Mouse (Mus musculus): Measurements from ENCODE around the gene Hoxd11.
A peak's percentile ranks its signal among the peaks of the same experiment; 100 is the strongest.

Hoxd11 gene

DNA sequence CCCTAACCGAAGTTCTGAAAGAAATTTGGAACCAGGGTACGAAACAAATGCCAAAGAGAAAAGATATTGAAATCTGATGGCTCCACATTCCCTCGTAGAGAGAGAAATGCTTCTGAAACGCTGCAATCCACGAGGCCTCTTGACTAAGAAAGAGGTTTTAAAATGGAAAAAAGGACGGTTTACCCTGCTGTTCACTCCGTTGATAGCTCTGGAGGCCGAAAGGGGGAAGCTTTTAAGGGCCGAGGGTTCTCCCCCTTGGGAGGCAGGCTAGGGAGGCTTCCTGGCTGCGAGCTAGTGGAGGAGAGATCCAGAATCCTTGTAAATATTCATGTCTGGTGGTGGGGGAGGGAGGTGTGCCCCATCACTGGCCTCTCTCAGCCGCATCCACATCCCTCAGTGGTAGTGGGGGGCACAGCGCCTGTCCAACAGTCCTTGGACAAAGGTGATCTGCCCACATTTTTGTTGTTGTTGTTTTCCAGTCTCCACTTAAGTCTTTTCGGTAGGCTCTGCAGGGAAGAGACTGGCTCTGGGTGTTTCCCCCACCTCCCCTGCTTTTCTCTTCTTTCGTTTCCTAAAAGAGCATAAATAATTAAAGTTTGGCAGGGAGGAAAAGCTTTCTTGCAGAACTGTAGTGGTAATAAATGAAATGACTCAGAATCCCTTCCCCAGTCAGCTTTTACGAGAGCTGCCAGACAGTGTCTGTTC lies at the start of gene Hoxd11:
Gene Hoxd11, plus strand, starts transcription at position 667 of the 705 bp plus-strand sequence.
- DNase-seq, result no peak

DNA sequence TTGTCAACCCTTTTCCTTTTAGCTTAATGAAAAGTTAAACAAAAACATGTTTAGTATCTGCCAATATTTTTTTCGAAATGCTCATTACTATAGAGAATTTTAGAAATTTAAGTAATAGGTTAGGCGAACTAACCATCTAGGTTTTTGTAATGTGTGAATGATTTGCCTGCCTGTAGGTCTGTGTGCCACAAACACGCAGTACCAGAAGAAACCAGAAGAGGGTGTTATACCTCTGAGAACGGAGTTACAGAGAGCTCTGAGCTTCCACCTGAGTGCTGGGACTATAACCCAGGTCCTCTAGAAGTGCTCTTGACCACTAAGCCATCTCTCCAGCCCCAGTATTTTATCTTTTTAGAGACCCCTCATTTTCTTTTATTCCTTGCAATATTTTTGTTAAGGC lies 43.9 kb upstream of the Hoxd11 start:
- DNase-seq, result no peak

DNA sequence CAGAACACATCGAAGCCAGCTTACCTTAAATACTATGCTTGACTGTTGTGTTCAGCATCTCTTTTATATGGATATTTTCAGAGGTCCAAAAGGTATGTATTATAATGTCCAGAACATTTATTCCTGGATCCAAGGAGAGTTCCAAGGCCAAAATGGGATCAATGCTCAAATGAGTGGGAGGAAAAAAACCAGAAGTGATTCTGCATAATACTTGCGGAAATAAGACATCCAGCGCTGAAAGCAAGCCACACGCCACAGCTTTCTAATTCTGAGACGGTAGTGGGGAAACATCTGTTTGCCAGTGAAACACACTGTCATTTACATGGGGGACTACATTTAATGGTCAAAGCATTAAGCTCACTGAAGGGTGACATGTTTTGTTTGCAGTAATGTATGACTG lies 36.9 kb upstream of the Hoxd11 start:
- DNase-seq, result no peak

DNA sequence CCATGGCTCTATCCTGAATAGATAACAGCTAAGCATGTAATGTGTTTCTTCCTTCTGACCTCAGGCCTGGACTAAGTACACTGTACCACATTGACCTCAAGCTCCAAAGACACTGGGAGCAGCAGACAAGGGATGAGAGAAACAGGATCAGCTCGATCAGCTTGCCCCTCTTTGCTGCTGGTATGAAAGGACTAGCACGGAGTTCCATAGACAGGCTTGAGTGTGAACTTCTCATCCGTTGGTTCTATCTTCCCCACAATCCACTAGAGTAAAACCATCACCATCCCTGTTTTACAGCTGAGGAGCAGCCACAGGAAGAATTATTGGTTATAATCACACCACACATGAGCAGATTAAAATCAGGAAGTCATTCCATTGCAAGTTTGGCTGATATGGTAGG lies 33.7 kb upstream of the Hoxd11 start:
- DNase-seq, result no peak

DNA sequence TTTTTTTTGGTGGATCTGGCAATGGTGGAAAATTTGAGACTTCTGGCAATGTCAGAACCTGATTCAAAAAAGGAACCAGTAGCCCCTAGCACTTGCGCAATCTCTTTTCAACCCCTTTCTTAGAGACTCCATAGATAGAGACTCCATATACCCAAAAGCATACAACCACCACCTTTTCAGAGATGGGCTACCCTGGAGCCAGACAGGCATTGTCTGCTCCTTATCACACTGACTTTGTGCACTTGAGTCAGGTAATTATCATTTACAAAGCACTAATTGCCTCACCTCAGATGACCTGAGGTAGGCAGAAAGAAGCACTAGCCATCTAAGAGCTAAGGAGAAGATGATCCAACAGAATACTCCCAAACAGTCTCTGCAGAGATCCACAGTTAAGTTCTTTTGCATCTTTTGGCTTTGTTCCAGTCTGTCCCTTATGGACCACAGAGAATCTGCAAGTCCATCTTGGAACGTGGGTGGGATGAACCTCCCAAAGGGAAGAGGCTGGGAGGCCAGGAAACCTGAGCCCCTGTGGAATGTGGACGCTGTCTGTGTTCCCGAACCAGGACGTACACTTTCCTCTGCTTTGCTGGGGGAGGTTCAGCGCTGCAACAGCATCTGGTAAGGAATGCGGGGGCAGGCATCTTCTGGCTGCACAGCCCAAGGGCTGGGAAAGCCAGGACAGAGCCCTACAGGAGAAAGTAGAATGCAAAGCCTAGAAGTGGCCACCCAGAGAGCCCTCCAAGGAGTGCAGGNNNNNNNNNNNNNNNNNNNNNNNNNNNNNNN lies 32.1 kb upstream of the Hoxd11 start:
- DNase-seq, result no peak

- no peak for DNase-seq
Measured at GRCm38 (mm10) chr2:74652996-74653340, 26.4 kb upstream of the Hoxd11 start.

GRCm38 (mm10) chr2:74653781-74654535 lies 25.4 kb upstream of the Hoxd11 start:
- DNase-seq, result no peak

DNA sequence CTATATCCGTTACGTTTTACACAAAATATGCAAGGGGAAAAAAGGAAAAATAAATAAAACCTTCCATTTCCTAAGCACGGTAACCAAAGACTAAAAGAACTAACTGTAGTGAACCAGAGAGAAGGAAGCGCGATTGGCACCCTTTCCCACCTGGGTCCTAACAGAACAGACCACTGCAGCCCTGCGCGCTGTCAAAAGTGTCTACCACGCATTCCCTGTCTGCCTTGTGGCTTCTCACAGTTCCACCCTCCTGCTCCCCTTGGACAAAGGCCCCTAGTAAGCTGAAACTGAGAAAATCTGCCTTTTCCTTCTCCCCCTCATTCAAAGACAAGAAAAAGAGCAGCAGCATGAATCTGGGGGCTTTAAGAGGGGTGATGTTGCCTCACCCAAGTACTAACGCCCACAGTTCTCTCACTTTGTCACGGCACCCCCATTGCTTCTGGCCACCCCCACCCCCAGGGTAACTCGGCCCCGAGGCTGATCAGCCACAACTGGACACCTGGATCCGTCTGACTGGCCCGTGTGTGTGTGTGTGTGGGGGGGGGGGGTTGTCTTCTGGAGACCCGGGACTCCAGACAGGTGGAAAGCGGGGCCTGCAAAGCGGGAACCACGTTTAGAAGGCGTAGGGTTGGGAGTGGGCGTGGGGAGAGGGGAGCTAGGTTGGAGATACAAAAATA lies 24.5 kb upstream of the Hoxd11 start:
- DNase-seq, result no peak

DNA sequence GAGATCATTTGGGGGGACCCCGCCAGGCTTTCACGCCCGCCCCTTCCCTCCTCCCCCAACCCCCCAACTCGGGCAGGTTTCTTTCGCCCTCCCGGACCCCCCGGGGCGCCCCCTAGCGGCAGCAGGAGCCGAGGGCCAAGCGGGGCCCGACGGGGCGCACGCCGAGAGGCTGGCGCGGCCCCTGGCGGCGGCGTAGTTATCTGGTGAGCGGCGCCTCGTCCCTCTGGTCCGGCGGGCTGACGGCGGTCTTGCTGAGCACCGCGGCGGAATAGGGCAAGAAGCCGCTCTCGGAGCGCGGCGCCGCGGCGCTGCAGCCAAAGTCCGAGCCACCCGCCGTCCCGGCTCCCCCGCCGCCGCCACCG lies 24.0 kb upstream of the Hoxd11 start:
- DNase-seq, result no peak

DNA sequence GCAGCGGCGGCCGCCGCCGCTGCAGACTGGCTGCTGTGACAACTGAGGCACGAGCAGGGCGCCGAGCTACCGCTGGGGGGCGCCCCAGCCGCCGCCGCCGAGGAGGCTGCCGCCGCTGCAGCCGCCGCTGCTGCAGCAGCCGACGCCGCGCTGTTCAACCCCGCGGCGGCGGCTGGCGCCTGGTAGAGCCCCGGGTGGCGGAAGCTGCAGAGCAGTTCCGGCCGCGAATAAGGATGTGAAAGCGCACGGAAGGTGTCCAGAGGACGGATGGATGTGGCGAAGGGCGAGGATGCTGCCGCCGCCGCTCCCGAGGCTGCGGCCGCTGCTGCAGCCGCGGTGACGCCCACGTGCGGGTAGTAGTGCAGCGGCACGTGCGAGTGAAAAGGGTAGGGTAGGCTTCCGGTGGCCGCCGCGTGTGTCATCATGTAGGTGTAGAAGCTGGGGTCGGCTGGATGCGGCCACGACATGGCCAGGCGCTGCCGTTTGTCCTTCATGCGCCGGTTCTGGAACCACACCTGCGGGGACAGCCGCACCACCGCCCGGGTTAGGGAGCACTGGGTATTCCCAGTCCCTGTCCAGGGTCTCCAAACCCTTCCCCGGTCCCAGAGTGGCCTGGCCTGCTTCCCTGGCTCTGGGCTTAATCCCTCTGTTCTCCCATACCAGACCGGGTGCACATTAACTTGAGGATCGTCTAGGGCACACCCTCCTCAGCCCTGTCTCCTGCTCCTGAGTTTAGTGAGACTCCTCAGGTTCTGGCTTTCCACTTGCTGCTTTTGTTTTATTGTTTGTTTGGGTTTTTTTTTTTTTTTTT lies 23.3 kb upstream of the Hoxd11 start:
- no peak for DNase-seq

- DNase-seq, result no peak
Measured at GRCm38 (mm10) chr2:74656632-74657021, 22.7 kb upstream of the Hoxd11 start.

- DNase-seq, result peak; percentile 17
Measured at GRCm38 (mm10) chr2:74657251-74658023, 21.9 kb upstream of the Hoxd11 start.

DNA sequence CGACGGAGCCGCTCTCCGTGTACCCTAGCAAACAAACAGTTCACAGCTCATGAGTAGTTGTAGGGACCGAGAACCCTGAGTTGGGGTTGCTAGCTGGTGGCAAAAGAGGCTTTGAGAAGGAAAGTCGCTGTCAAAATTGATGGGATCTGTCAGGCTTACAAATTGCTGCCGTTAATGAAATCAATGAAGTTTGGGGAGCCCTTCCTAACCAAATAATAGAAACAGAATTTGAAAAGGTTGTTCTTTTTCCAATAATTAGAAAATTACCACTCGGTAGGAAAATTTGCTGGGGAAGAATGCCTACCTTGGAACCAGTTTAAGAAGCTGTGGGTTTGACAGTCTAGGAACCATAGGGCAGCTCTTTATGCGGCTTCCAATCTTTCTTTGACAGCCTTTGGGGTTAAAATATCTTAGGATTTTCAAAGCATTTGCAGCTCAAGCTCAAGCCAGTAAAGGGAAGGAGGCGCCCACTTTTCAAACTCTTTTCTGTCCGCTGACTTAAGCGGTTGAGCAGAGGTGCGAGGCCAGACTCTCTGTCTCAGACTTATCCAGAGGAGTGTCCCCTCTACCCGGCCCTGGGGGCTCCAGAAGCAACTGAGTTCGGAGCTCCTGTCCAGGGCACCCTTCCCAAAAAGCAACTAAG lies 21.2 kb upstream of the Hoxd11 start:
- DNase-seq, result peak; percentile 23

GRCm38 (mm10) chr2:74658667-74659371 lies 20.5 kb upstream of the Hoxd11 start:
- DNase-seq, result peak; percentile 36

- DNase-seq, result peak; percentile 21
Measured at GRCm38 (mm10) chr2:74659507-74660005, 19.8 kb upstream of the Hoxd11 start, which contains the start of gene Evx2. Evx2 (minus strand) TSS chr2:74659557.

GRCm38 (mm10) chr2:74660421-74661375 lies 18.7 kb upstream of the Hoxd11 start:
- DNase-seq, result peak; percentile 5

DNA sequence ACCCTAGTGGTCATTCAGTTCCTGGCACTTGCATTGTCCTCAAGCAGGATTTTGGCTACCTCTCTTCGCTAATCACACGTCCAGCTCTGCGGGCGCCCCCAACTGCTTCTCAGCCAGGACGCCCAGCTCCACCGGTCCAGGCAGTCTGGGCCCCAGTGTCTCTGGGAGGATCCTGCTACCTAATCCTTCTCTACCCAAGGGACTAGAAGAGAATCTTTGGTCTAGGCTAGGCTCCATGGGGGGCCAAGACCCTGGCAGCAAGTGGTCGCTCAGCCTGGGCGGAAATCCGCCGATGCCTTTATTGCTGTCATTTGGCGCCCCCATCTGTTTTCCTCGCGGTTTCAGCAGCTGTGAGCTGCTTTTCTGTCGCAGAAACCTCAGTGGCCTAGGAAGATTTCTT lies 17.7 kb upstream of the Hoxd11 start:
- DNase-seq, result peak; percentile 31

- peak; percentile 62 for DNase-seq
Measured at GRCm38 (mm10) chr2:74663291-74663925, 15.9 kb upstream of the Hoxd11 start.

Data from right cerebral cortex, postnatal 25 days (tissue).